Mouse (Mus musculus): ENCODE results near the gene Tnrc6c. TPM values are rescaled to one million over a fixed set of nuclear protein-coding genes. Genes with fewer than 3 reads are reported as not detected.
A peak's percentile ranks its signal among the peaks of the same experiment; 100 is the strongest.

Gene Tnrc6c
- total RNA-seq, 2 experiments from 2014 or later = 18.0 to 32.2 TPM

GRCm38 (mm10) chr11:117630868-117631565 is 23.1 kb upstream of the Tnrc6c start:
- ATAC-seq (replicated peaks; ENCODE audit: low FRiP score, low TSS enrichment, poor library complexity, severe bottlenecking) = no peak

GRCm38 (mm10) chr11:117633310-117633709 is 20.8 kb upstream of the Tnrc6c start:
- ATAC-seq (replicated peaks; ENCODE audit: low FRiP score, low TSS enrichment, poor library complexity, severe bottlenecking) = no peak

GRCm38 (mm10) chr11:117638386-117638785 is 15.7 kb upstream of the Tnrc6c start:
- ATAC-seq (replicated peaks; ENCODE audit: low FRiP score, low TSS enrichment, poor library complexity, severe bottlenecking) = no peak

- ATAC-seq (replicated peaks; ENCODE audit: low FRiP score, low TSS enrichment, poor library complexity, severe bottlenecking) = no peak
These were observed 15.3 kb upstream of the Tnrc6c start for GRCm38 (mm10) chr11:117638809-117639208.

- ATAC-seq (replicated peaks; ENCODE audit: low FRiP score, low TSS enrichment, poor library complexity, severe bottlenecking) = no peak
These were observed 14.6 kb upstream of the Tnrc6c start for GRCm38 (mm10) chr11:117639331-117639970.

- ATAC-seq (replicated peaks; ENCODE audit: low FRiP score, low TSS enrichment, poor library complexity, severe bottlenecking) = no peak
These were observed 11.9 kb upstream of the Tnrc6c start for GRCm38 (mm10) chr11:117642181-117642580.

- ATAC-seq (replicated peaks; ENCODE audit: low FRiP score, low TSS enrichment, poor library complexity, severe bottlenecking) = no peak
These were observed 10.8 kb upstream of the Tnrc6c start for GRCm38 (mm10) chr11:117643240-117643639.

GRCm38 (mm10) chr11:117646786-117647185 is 7.3 kb upstream of the Tnrc6c start:
- no peak for ATAC-seq (replicated peaks; ENCODE audit: low FRiP score, low TSS enrichment, poor library complexity, severe bottlenecking)

GRCm38 (mm10) chr11:117648005-117648404 is 6.1 kb upstream of the Tnrc6c start:
- ATAC-seq (replicated peaks; ENCODE audit: low FRiP score, low TSS enrichment, poor library complexity, severe bottlenecking) = no peak

GRCm38 (mm10) chr11:117650721-117651644 is 3.1 kb upstream of the Tnrc6c start:
- ATAC-seq (replicated peaks; ENCODE audit: low FRiP score, low TSS enrichment, poor library complexity, severe bottlenecking) = no peak

- no peak for ATAC-seq (replicated peaks; ENCODE audit: low FRiP score, low TSS enrichment, poor library complexity, severe bottlenecking)
These were observed 1.2 kb upstream of the Tnrc6c start for GRCm38 (mm10) chr11:117652907-117653306.

- peak; percentile 96 for ATAC-seq (replicated peaks; ENCODE audit: low FRiP score, low TSS enrichment, poor library complexity, severe bottlenecking)
These were observed 363 bp downstream of the Tnrc6c start for GRCm38 (mm10) chr11:117654380-117654924.

GRCm38 (mm10) chr11:117654934-117655291 is 824 bp downstream of the Tnrc6c start:
- no peak for ATAC-seq (replicated peaks; ENCODE audit: low FRiP score, low TSS enrichment, poor library complexity, severe bottlenecking)

GRCm38 (mm10) chr11:117655292-117656076 is 1.4 kb downstream of the Tnrc6c start:
- peak; percentile 45 for ATAC-seq (replicated peaks; ENCODE audit: low FRiP score, low TSS enrichment, poor library complexity, severe bottlenecking)

GRCm38 (mm10) chr11:117656077-117656401 is 1.9 kb downstream of the Tnrc6c start:
- no peak for ATAC-seq (replicated peaks; ENCODE audit: low FRiP score, low TSS enrichment, poor library complexity, severe bottlenecking)

- no peak for ATAC-seq (replicated peaks; ENCODE audit: low FRiP score, low TSS enrichment, poor library complexity, severe bottlenecking)
These were observed 4.9 kb downstream of the Tnrc6c start for GRCm38 (mm10) chr11:117658974-117659373.

GRCm38 (mm10) chr11:117663036-117663809 is 9.1 kb downstream of the Tnrc6c start:
- ATAC-seq (replicated peaks; ENCODE audit: low FRiP score, low TSS enrichment, poor library complexity, severe bottlenecking) = no peak

GRCm38 (mm10) chr11:117663810-117664139 is 9.7 kb downstream of the Tnrc6c start:
- no peak for ATAC-seq (replicated peaks; ENCODE audit: low FRiP score, low TSS enrichment, poor library complexity, severe bottlenecking)

- no peak for ATAC-seq (replicated peaks; ENCODE audit: low FRiP score, low TSS enrichment, poor library complexity, severe bottlenecking)
These were observed 11.1 kb downstream of the Tnrc6c start for GRCm38 (mm10) chr11:117665189-117665588.

Data from megakaryocyte-erythroid progenitor cell, adult 5-6 weeks (primary cell).